Mouse (Mus musculus) myocyte (in vitro differentiated cells): ENCODE measurements around the gene Mpg.

Experiments used
- E2F4 ChIP-seq: IDR thresholded peaks from one replicate; pipeline ENCODE4 v1.6.1; 2011; ENCODE audit warnings: mild to moderate bottlenecking, control low read depth, moderate library complexity; ENCODE audit not compliant: insufficient read depth
- MAX ChIP-seq: IDR thresholded peaks from one replicate; pipeline ENCODE4 v1.6.1; 2011; ENCODE audit warnings: low read depth, mild to moderate bottlenecking, control low read depth
- MYOD1 ChIP-seq, 3 experiments: IDR thresholded peaks; one replicate each; pipeline ENCODE4 v1.6.1; 2011; ENCODE audit warnings: control low read depth in 2 of 3, low read depth in 2 of 3, mild to moderate bottlenecking in 2 of 3, moderate library complexity in 1 of 3; ENCODE audit not compliant: insufficient read length in 2 of 3, control insufficient read depth in 1 of 3
- MYOG ChIP-seq, 3 experiments: IDR thresholded peaks; one replicate each; pipeline ENCODE4 v1.6.1; 2011; ENCODE audit warnings: control low read depth in 2 of 3, low read depth in 2 of 3, mild to moderate bottlenecking in 2 of 3; ENCODE audit not compliant: insufficient read length in 2 of 3, control insufficient read depth in 1 of 3, insufficient read depth in 1 of 3
- POLR2A ChIP-seq: IDR thresholded peaks from one replicate; pipeline ENCODE4 v1.6.1; 2011; ENCODE audit warnings: low read depth, mild to moderate bottlenecking, control low read depth, moderate library complexity; ENCODE audit not compliant: insufficient read length
- POLR2AphosphoS2 ChIP-seq: IDR thresholded peaks from one replicate; pipeline ENCODE4 v1.6.1; 2011; ENCODE audit warnings: low read depth, control low read depth; ENCODE audit not compliant: insufficient read length
- REST ChIP-seq: IDR thresholded peaks from one replicate; pipeline ENCODE4 v1.6.1; 2011; ENCODE audit warnings: mild to moderate bottlenecking, control low read depth, moderate library complexity; ENCODE audit not compliant: insufficient read depth, insufficient read length
- SRF ChIP-seq: IDR thresholded peaks from one replicate; pipeline ENCODE4 v1.6.1; 2011; ENCODE audit warnings: low read depth; ENCODE audit not compliant: control insufficient read depth, insufficient read length
- TCF12 ChIP-seq: IDR thresholded peaks from one replicate; pipeline ENCODE4 v1.6.1; 2011; ENCODE audit warnings: mild to moderate bottlenecking, control low read depth; ENCODE audit not compliant: poor library complexity, insufficient read depth, severe bottlenecking
- TCF3 ChIP-seq: IDR thresholded peaks from one replicate; pipeline ENCODE4 v1.6.1; 2011; ENCODE audit warnings: low read depth, control low read depth; ENCODE audit not compliant: insufficient read length
- USF1 ChIP-seq: IDR thresholded peaks from one replicate; pipeline ENCODE4 v1.6.1; 2011; ENCODE audit warnings: low read depth, mild to moderate bottlenecking, control low read depth, moderate library complexity

DNA sequence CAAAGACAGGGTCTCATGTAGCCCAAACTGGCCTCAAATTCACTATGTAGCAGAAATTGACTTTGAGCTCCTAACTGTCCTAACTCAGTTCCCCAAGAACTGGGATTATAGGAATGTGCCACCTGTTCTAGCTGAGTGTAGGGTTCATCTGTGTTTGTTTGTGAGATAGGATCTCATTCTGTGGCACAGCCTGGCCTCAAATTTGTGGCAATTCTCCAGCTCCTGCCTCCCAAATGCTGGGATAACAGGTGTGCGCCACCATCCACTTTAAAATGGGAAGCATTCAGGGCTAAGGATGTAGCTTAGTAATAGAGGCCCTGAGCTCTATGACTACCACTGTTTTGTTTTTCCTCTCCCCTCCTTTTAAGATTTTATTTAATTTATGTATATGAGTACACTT, 26.8 kb downstream of the Mpg start:
- TF ChIP-seq E2F4 (no peak), POLR2A (no peak), REST (no peak), SRF (no peak), MAX (no peak), TCF12 (peak; percentile 41), TCF3 (no peak), USF1 (no peak), MYOD1 (IDR thresholded peaks at IDR 0.05; ENCODE audit: control insufficient read depth in 1 of 3, insufficient read length in 2 of 3, low read depth in 2 of 3) (peak in 2 of 3 experiments; percentile 74 to 87), POLR2AphosphoS2 (no peak), MYOG (IDR thresholded peaks at IDR 0.05; ENCODE audit: control insufficient read depth in 1 of 3, insufficient read depth in 1 of 3, insufficient read length in 2 of 3, low read depth in 2 of 3) (peak; percentile 22 to 77 (median 41))
